Mouse (Mus musculus) urinary bladder, postnatal 4 days (tissue): ENCODE measurements at regions not wholly inside any gene's neighbourhood (a gene's known extent, or its start where the extent isn't known, plus 50 kb on each side); places are given as distances from the start of the nearest gene placed in this dataset.

ENCODE experiments used
- DNase-seq, 2 experiments: peaks; one replicate each; pipeline ENCODE4 v3.0.0; 2021 to 2022; ENCODE audit warnings: low spot score in 2 of 2

DNA sequence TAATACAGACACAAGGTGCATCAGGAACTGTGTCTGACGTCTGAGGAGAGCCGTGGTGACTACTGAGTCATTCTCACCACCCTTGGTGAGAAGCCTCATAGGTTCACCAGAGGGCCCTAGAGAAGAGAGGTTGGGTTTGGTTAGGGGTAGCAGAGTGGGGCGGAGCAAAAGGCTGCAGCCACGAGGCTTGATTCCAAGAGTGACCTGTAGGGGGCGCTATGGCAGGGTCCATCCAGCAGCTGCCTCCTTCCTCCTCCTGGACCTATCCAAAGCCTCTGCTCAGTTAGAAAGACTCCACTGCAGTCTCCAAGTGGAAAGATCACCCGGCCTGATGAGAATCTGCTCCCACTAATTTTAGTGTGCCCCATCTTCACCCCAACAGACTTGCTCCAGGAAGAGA, 149.3 kb upstream of the Kazn start:
- DNase-seq: no peak

DNA sequence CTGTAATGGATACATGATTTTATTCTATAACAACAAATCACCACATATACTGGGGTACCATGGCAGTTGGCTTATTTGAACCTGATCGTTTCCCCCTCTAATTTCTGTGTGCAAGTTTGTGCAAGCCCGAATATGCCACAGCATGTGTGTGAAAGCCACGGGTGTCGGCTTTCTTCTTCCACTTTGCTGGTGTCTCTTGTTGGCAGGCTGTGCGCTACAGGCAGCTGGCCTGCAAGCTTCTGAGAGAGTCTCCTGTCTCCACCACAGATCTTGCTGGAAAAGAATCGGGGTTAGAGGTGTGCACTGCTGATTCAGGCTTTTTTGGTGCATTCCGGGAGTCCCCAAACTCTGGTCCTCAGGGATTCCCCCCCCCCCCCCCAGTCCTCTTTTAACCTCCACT, 142.0 kb upstream of the Kazn start:
- no peak for DNase-seq

DNA sequence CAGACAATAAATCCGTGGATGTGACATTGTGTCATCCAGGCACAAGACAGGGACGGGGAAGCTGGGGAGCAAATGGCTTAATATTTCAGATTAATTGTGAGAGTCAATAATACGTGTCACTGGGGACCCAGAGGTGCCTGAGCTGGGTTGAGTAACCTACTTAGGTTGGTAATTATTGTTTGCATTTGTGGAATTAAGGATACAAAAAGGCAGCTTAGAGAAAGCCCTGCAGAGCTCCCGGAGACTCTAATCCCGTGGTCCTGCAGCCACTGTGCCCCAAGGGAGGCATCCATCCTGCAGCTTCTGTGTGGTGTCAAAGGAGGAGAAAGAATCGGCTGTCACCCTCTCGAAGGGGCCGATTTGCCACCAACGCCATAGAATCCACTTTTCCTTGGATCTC, 139.3 kb upstream of the Kazn start:
- no peak for DNase-seq

DNA sequence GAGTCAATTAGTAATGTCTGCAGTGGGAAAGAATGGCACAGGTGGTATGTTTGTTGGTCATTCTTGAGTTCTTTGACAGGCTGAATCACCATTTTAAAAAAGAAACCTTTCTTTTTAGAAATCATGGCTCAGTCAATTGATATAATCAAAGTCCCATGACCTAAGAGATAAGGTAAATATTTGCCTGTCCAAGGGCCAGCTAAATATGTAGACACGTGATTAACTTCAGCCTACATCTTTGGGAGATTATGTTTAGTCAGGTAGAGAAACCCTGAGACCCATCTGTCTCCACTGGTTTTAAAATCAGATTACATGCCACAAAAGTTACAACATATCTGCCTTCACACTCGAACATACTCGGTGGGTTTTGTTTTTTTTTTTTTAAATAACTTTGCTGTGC, 128.6 kb upstream of the Kazn start:
- DNase-seq: no peak

DNA sequence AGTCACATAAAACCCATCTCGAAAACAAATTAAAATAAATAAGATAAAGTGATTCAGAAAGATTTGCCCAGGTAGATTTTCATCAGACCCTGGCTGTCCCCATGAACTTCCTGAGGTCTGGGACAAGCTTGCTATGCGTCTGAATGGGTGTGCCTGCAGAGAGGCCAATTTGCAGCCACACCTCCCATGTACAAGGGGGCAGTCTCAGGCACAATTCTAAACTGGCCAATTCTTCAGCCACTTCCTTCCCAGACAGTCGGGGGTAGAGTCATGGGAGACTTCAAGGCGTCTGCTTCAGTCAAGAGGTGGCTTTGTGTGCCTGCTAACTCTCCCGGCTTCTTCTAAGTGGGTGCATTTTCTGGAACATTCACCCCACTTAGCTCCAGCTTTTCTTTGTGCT, 122.9 kb upstream of the Kazn start:
- no peak for DNase-seq

DNA sequence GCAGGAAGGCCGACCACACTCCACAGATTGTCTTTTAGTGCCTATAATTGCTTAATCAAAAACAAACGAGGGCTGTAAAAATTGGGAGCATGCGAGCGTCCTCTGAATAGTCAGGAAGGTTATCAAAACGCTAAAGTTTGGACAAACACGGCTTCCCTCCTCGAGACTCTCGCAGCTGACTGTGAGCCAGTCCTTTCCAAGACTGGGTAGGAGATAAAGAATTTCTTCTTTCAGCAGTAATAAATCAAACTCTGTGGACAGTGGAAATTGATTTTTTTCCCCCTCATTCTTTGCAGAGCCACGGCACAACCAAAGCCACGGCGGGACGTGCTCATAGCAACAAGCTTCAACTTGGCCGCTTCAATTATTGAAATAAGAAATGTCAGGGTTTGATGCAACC, 119.7 kb upstream of the Kazn start:
- no peak for DNase-seq

DNA sequence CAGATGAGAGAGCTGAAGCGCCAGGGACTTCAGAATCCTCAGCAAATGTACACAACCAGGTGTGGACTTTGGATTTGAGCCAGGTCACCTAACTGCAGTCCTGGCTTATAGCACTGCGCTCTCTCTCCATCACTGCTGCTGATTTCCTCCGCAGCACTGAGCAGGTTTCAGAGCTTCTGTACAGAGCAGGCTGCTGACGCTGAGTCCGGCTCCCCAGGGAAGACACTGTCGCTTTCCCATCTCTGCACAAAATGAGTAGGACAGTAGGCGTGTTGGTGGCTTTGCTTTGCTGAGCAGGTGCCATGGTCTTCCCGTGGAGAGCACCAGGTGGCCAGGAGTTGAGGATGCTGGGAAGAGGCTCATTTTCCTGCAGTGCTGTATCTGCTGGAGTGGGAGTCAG, 116.2 kb upstream of the Kazn start:
- no peak for DNase-seq

DNA sequence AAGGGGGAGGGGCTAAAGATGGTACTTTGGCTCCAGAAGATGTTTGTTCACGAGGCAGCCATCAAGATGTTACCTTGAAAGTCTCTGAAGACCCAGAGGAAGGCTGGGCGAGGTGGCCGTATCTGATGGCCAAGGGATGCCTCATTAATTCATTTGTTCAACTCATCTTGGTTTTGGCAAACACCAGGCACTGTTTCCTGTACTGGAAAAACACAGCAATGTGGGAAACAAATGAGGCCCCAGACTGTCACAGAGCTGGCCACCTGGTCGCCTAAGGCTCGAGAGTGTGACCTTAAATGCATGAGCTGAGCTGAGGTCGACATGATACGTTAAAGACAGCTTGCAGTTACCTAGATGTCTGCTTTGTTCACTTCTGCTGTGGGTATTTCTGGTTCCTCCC, 114.3 kb upstream of the Kazn start:
- DNase-seq: no peak

DNA sequence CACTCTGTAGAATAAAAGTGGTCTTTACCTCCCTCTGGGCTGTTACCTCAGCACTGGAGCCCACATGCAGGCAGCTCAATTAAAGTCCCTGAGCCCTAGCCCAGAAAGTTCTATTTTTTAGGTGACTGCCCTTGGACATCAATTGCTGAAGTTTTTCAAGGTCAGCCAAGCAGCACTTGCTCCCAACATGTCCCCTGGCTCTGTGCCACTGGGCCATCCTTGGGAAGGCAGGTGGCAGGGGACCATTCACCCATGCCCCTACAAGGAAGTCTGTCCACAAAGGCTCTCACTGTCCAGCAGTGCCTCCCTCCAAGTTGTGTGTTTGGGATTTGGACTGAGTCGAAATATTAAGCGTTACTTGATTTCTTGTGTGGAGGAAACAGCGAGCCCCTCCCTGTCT, 112.6 kb upstream of the Kazn start:
- DNase-seq: peak in 1 of 2 experiments; percentile 41

DNA sequence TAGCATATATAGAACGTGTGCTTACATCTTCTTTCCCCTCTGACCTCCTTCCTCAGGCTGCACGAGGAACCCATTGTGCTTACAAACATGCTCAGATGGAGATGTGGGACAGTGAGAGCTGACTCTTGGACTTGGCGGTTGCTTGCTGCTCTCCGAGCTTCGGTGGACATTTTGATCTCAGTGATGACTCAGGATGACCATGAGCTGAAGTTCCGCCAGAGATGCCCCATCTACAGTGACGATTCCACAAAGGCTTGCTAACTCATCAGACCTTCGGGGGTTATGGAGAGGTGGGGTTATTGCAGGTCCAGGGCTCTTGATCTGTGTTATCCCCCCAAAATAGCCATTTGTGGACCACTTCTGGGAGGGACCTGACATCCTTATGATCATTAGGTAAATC, 111.8 kb upstream of the Kazn start:
- no peak for DNase-seq

DNA sequence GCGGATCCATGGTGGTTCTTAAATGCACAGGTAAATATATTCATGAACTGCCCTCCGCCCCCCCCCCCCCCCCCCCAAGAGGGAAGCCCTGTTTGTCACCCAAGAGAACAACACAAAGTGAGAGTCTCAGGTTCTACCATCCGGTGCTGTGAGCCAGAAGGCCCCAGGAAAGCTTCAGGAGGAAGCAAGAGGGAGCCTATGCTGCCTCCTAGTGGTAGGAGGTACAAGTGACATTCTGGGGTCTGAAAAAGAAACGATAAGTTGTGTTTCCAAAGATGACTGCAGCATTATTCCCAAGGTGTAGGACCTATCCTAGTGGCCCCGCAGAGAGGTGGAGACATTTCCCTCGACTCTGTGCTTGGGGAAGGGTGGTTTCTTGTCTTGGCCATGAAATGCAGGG, 109.7 kb upstream of the Kazn start:
- no peak for DNase-seq

DNA sequence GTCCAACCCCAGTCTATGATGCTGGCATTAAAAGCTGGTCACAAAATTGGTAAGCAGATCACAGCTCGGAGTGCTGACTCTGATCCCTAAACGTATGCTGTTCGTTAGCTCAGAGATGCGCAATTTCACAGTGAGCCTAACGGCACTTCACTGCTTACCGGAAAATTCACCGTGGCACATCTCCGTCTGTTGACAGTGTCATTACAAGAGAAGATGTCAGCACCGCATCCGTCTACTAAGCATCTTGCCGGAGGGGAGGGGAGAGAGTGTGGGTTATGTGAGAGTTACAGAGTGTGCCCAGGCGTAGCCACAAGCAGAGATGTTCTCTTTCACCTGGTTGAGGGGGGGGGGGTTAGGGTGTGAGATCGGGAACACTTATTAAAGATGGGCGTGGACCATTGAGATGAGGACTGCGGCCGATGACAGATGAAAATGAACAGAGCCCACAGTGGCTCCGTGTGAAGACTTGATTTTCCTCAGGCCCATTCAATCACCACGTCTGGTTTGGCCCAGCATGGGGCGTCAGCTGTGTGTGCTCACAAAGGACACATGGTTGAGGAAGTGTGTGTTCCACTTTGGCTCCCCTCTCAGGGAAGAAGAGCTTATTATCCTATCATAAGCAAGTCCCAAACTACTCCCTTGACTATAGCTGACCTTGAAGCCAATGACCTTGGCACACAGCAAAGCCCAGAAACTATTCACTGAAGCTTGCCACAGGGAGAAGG, 103.4 kb upstream of the Kazn start:
- no peak for DNase-seq

DNA sequence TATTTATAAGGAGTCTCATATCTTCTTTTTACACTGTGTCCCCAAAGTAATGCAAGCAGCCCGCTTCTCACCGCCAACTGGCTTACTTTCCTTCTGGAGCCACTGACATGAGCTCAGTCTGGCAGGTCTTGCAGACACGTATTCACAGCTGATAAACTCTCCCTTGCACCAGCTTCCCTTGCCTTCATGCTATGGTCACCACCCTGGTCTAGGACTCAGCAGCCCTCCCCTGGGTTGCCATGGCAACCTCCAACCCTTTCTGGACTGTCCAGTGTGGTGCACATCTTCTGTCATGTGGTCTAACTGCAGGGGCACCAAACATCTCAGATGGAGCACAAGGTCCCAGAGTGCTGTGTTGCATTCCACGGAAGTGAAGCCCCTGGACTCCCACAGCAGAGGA, 102.1 kb upstream of the Kazn start:
- DNase-seq: no peak

DNA sequence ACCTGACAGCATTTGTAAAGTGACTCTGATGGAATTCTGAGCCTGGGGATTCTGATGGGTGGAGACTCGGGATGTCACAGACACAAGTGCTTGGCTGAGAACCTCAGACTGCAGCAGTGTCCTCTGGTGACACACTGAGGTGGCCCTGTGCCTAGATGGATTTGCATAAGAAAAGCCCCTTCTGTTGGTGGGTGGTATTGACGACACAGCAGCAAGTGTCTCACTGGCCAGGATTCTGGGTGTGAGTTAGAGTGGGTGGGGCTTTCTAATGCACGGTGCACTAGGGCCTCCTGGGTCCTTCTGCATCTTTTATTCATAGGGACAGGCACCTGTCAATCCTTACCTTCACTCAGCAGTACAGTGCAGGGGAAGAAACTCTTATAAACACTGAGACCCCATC, 100.9 kb upstream of the Kazn start:
- no peak for DNase-seq

DNA sequence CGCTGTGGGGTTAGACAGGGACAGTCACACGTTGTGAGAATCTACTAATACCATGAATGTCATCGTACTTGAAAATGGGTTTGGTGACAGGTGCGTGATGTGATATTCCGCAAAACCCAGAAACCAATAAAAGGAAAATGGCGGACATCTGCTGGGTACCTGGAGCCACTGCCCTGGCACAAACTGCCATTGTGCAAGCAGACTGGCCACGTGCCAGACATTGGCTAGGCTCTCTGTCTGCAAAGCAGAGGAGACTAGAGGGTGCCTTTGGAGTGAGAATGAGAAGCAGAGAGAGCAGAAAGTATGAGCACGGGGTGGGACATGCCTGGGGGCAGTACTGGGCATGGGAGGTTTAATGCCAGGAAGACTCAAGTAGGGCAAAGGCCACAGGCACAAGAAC, 98.5 kb upstream of the Kazn start:
- DNase-seq: no peak

DNA sequence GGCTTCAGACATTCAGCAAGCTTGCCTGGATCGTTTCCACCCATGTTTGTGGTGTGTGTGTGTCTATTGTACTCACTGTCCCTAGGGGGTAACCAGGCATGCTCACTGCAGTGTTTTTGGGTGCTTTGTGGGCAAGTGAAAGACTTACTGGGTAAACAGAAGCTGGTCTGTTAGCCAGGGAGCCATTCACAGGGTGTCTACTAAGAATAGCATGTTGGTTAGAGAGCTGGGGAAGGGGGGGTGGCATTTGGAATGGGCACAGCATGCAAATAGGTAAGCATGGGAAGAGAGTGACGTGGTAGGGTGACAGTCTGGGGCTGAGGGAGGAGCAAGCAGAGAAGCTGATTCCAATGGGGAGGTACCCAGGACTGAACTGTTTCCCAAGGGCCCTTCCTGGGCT, 97.7 kb upstream of the Kazn start:
- DNase-seq: no peak

DNA sequence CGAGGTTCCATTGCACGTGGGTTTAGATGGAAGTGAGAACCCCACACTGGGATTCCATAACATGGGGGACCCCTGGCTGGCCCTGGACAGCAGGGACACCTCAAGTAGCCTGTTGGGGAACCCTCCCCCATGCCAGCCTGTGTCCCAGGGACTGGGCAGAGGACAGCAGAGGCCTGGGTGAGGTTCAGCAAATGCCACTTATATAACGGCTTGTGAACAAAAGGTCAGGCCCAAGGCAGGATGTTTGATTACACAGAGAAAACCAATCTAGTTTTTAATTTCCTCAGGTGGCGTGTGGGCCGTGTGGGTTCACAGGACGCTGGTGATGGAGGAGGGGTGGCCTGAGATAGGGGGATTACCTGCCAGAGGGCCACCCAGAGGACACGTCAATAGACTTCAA, 94.9 kb upstream of the Kazn start:
- no peak for DNase-seq

DNA sequence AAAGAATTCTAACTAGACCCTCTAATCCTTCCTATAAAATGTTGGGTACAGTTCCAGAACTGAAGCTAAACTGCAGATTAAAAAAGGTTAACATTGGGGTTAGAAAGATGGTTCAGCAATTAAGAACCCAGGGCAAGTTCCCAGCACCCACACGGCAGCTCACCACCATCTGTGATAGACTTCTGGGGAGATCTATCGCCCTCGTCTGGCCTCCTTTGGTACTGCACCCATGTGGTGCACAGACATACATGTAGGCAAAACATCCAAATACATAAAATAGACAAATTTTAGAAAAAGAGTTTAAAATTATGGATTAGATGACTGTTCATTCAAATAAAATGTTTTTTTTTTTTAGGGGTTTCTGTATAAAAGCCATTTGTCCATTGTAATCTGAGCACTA, 91.4 kb upstream of the Kazn start:
- no peak for DNase-seq

DNA sequence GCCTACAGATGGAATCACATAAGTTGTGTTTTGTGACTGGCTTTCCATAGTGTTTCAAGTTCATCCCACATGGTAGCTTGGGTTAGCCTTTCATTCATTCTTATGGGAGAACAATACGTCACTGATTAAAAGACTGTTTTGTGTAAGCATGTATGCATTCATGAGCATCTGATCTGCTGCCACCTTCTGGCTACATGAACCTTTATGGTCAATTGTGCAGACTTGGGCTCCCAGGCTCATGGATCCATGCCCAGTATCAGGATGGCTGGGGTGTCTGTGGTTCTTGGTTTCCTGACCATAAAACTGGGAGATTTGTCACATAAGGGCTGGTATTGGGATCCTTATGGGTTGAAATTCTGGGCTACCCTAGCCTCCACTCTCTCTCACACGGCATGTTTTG, 90.4 kb upstream of the Kazn start:
- no peak for DNase-seq

DNA sequence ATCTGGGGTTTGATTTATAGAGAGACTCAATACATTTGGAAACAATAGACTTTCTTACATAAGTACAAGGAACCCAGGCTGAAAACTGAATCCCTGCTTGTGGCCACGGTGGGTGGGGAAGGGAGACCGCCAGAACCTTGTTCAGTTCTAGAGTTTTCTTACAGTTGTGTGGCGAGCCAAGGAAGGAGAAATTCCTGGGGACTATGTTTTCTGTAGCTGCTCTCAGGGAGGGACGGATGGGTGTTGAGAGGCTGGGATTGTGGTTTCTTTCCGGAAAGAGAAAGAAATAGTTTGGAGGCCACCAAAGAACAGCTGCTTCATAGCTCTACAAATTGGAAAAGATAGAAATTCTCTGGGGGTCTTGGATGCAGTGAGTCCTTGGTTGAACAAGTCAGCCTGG, 87.3 kb upstream of the Kazn start:
- DNase-seq: peak in 1 of 2 experiments; percentile 34

DNA sequence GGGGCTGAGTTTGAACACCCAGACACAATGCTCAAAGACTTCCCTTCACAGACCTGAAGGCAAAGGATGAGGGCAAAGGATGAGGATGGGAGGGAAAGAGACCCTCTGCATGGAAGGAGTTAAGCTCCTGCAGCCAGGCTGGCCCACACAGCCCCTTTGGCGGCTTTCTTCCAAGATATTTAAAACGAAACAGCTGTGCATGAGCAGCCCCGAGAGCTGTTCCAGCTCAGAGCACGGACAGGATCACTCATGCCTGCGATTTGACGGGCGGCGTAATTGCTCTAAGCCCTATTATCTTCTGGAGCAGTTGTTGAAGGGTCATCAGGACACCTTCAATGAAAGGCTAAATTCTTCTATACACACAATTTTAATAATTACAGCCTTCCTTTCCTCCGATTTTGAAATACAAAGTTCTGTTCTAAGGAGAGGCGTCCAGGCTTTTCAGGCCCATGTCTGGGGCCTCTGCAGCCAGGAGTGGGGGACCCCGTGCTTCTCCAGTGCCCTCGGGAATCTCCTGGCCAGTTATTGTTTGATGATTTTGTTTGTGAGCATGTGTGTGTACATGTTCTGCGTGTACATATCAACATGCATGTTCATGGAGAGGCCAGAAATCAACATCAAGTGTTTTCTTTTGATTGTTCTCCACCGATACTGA, 82.1 kb upstream of the Kazn start:
- no peak for DNase-seq

DNA sequence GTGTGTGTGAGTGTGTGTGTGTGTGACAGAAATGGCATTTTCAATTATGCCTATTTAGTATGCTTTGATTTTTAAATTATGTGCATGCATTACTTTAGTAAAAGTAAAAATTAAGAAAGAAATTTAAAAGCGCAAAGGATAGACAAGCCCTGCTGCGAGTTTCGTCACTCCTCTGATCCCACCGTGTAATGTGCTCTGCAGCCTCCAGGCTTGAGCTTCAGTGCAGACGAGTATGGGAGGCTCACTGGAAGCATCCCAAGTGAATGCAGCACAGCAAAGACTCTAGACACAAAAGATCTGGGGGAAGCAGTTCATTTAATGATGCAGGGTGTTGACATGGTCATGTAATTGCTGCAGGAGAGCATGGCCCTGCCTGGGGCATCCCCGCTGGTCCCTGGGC, 71.1 kb upstream of the Kazn start:
- DNase-seq: no peak

DNA sequence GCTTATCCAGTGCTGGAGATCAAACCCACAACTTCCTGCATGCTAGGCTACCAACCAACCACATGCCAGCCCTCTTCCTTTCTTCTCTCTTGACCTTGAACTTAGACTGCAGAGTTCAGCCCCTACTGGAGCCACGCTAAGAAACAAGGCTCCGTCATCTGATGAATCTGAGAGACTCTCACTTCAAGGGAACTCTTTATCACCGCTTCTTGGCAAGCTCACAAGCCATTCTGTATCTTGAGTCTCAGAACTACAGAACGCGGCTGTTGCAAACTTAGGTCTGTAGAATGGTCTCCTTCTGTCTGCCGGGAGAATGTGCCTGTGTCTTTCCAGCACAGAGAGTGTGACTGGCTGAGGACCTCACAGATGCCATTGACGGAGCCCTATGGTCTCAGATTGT, 69.1 kb upstream of the Kazn start:
- no peak for DNase-seq

DNA sequence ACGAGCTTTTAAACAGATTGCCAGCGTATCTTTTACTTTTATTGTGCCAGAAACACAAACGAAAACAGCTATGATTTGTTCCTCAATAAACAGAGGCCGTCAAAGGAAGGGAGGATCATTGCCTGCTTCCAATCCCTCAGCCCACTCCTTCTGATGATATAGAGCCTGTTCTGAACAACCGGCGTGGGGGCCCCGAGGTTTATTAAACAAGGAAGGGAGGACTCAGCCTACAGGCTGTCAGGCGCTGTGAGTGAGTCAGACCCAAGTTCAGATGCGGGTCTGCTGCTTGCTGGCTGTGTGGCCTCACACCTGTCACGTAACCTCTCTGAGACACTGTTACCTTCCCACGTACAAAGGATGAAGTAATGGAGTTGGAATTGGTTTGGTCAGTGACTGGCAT, 68.1 kb upstream of the Kazn start:
- no peak for DNase-seq
